14 mouse cellular contexts compared by ENCODE assay signal in the genomic region with DNA sequence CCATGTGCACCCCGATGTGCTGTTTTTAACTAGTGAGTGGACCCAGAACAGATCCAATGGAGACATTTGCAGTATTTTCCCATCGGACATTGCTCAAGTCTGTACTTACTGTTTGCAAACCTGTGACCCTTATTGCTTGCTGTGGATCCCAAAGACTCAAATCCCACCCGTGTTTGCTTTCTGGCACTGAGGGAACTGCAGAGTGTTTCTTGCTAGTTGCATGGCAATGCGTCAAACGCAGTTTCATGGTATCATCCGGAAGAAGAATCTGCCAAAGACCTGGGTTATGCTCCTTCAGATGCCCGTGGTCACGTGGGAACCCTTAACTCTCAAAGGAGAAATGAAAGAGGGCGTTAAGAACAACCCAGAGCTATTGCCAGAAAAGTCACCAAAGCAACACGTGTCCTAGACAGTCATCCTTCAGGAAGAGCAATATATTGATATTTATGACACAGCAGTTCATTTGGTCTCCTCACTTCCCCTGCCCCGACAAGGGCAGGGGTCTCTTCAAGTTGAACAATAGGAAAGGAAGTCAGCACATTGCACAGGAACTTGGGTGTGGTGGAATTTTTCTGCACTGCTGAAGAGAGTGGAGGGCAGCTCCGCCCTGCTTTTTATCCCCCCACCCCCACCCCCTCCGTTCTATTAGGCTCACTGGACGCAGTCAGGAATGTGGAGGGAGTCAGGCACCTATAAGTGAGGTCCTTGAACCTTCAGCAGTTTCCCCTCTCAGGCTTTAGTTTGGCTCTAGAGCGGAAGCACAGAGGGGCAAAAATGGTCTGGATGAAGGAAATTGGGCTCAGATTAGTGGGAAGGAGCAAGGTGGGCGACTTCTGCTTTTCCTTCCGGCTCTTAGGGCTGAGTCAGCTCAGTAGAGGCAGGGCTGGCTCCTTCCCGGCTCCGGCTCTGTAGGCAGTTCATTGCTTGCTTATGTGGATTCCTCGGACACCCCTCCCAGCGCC. TPM values are rescaled to one million over a fixed set of nuclear protein-coding genes. Genes with fewer than 3 reads are reported as not detected.
DNase-seq lines count a peak whose midpoint lies in the region; ATAC-seq and TF ChIP-seq lines count a peak whose summit lies in the region.
"Had no signal": no experiment of that assay in that cellular context is flagged by ENCODE, and none has a peak within 500 bp of the region (broad histone marks: within the 10 kb centered on the region; RNA-seq: fewer than 3 reads in every experiment).

No protein-coding gene starts in this region.

- intact Hi-C loops in gastrocnemius, adult 2 months (cut with DNase I) = no loop called here
- intact Hi-C loops in gastrocnemius, postnatal 36 days (cut with DNase I) = no loop called here

- H3K4me3 ChIP-seq in gastrocnemius, adult 2 months = peak overlapping the region; percentile 35
- H3K4me3 ChIP-seq in thymus, adult 2 months (ENCODE audit: control insufficient read depth, insufficient read depth, low read length) = no peak overlapping the region
- no peak overlapping the region for H3K4me3 ChIP-seq in liver, embryonic 14.5 days (ENCODE audit: insufficient read depth in 1 of 2, low read depth in 2 of 2, low read length in 2 of 2)
- H3K4me3 ChIP-seq: erythroblast, embryonic 14.5 days; hindbrain, embryonic 15.5 days had no signal

- no peak for DNase-seq in gastrocnemius, adult 2 months
- no peak for DNase-seq in gastrocnemius, postnatal 36 days
- peak; percentile 7 for DNase-seq in thymus, postnatal 14 days
- DNase-seq in thymus, adult 2 months = no peak
- no peak for DNase-seq in liver, embryonic 14.5 days (ENCODE audit: low read depth in 3 of 3, low spot score in 3 of 3)
- no peak for DNase-seq in spleen, postnatal 4 days (ENCODE audit: low spot score in 2 of 2)
- no peak for DNase-seq in layer of hippocampus, postnatal 36 days
- DNase-seq in embryo, embryonic 11 days = no peak
- DNase-seq: cerebellum, adult 11-12 months; right cerebral cortex, postnatal 25 days had no signal

- no peak for TF ChIP-seq POLR2A in thymus, adult 2 months (IDR thresholded peaks at IDR 0.05; ENCODE audit: control insufficient read depth, extremely low read depth, insufficient read depth, low read length, poor library complexity)

- no peak overlapping the region for H3K9ac ChIP-seq in liver, embryonic 14.5 days (replicated peaks)
- H3K9ac ChIP-seq: hindbrain, embryonic 15.5 days had no signal

- peaks cover 11% of the 10 kb centered on the region for H3K4me1 ChIP-seq in thymus, adult 2 months (replicated peaks; ENCODE audit: control insufficient read depth, insufficient read depth, low read length)
- H3K4me1 ChIP-seq in liver, embryonic 14.5 days (replicated peaks; ENCODE audit: control insufficient read depth in 2 of 2, insufficient read depth in 2 of 2, low read length in 1 of 2) = no peaks in the 10 kb centered on the region
- H3K4me1 ChIP-seq: hindbrain, embryonic 15.5 days had no signal

- H3K4me2 ChIP-seq in liver, embryonic 14.5 days (ENCODE audit: low read depth) = no peak overlapping the region
- H3K4me2 ChIP-seq: hindbrain, embryonic 15.5 days had no signal

- no peak for TF ChIP-seq CTCF in gastrocnemius, adult 2 months (IDR thresholded peaks at IDR 0.05)
- no peak for TF ChIP-seq CTCF in thymus, adult 2 months (IDR thresholded peaks at IDR 0.05; ENCODE audit: borderline replicate concordance, control insufficient read depth, extremely low read depth, insufficient read depth, low read length, poor library complexity)
- no peak for TF ChIP-seq CTCF in liver, embryonic 14.5 days (IDR thresholded peaks at IDR 0.05; ENCODE audit: low read depth)

- H3K9me3 ChIP-seq in liver, embryonic 14.5 days (ENCODE audit: control insufficient read depth, low read length) = no peaks in the 10 kb centered on the region
- H3K9me3 ChIP-seq: hindbrain, embryonic 15.5 days had no signal

- H3K27me3 ChIP-seq in thymus, adult 2 months (ENCODE audit: control insufficient read depth, insufficient read depth, low read length) = no peaks in the 10 kb centered on the region
- no peaks in the 10 kb centered on the region for H3K27me3 ChIP-seq in liver, embryonic 14.5 days (ENCODE audit: control insufficient read depth, insufficient read depth, low read length)
- H3K27me3 ChIP-seq: hindbrain, embryonic 15.5 days had no signal

- 37% methylated on average over 21 of the region's 21 CpGs for WGBS in thymus, adult 2 months
- 30% methylated on average over 21 of the region's 21 CpGs for WGBS in liver, embryonic 14.5 days (ENCODE audit: insufficient replicate concordance)

- no peak overlapping the region for H3K27ac ChIP-seq in gastrocnemius, adult 2 months
- H3K27ac ChIP-seq in thymus, adult 2 months (ENCODE audit: control insufficient read depth, insufficient read depth, low read length) = no peak overlapping the region
- no peak overlapping the region for H3K27ac ChIP-seq in liver, embryonic 14.5 days
- H3K27ac ChIP-seq: hindbrain, embryonic 15.5 days had no signal

- no peak for TF ChIP-seq EP300 in liver, embryonic 14.5 days (IDR thresholded peaks at IDR 0.05; ENCODE audit: low read depth)

- H3K36me3 ChIP-seq in thymus, adult 2 months (ENCODE audit: control insufficient read depth, insufficient read depth, low read length) = no peaks in the 10 kb centered on the region
- no peaks in the 10 kb centered on the region for H3K36me3 ChIP-seq in liver, embryonic 14.5 days (replicated peaks; ENCODE audit: control insufficient read depth, insufficient read depth, low read depth)
- H3K36me3 ChIP-seq: hindbrain, embryonic 15.5 days had no signal

- peak; percentile 69 for ATAC-seq in liver, embryonic 14.5 days (ENCODE audit: insufficient read depth)
- ATAC-seq: activated CD4-positive, CD25-positive, alpha-beta regulatory T cell, adult 4 months had no signal

RNA-seq across cellular contexts. Expression of a gene that starts 32.4 kb away (rescaled TPM):
- 1 to 10 TPM; 2.9 to 4.8 TPM for total RNA-seq in gastrocnemius, adult 2 months (2021)
- total RNA-seq in gastrocnemius, postnatal 36 days (2021) = 1 to 10 TPM; 3.1 to 4.1 TPM
- polyA plus RNA-seq in thymus, adult 2 months (2012; rRNA removed) = 9.7 and 13.1 TPM in 2 replicates
- polyA plus RNA-seq in liver, embryonic 14.5 days (2012; rRNA removed) = 1.2 and 1.5 TPM in 2 replicates
- 3.2 and 3.5 TPM in 2 replicates for polyA plus RNA-seq in liver, embryonic 14.5 days (2014; fragmentation: Nextera tagmentation; extraction: Ambion mirVana)
- 10 to 100 TPM; 75.8 to 77.5 TPM for total RNA-seq in layer of hippocampus, postnatal 36 days (2021)
- total RNA-seq: monocyte, adult 5-6 weeks had no signal

Comparison
In these comparisons a context has a peak if more than half of its experiments do, and no peak if none do; other contexts are left out.
1. RNA of a gene that starts 32.4 kb away (total RNA-seq): 75.8 to 77.5 TPM in layer of hippocampus, postnatal 36 days; 2.9 to 4.8 TPM in gastrocnemius, adult 2 months and 3.1 to 4.1 TPM in gastrocnemius, postnatal 36 days; every median in the first group is over 10 times any median in the second.